Mouse (Mus musculus): ENCODE results near the gene Tacc2. TPM values are rescaled to one million over a fixed set of nuclear protein-coding genes. Genes with fewer than 3 reads are reported as not detected.
"Not testable (repeated sequence)": the region's sequence is repeated elsewhere in the genome, so short reads cannot be mapped to it uniquely, and the experiment has no call there.

The Tacc2 gene
- polyA plus RNA-seq, 1 experiment from 2014 or later, result 53.7 TPM

DNA sequence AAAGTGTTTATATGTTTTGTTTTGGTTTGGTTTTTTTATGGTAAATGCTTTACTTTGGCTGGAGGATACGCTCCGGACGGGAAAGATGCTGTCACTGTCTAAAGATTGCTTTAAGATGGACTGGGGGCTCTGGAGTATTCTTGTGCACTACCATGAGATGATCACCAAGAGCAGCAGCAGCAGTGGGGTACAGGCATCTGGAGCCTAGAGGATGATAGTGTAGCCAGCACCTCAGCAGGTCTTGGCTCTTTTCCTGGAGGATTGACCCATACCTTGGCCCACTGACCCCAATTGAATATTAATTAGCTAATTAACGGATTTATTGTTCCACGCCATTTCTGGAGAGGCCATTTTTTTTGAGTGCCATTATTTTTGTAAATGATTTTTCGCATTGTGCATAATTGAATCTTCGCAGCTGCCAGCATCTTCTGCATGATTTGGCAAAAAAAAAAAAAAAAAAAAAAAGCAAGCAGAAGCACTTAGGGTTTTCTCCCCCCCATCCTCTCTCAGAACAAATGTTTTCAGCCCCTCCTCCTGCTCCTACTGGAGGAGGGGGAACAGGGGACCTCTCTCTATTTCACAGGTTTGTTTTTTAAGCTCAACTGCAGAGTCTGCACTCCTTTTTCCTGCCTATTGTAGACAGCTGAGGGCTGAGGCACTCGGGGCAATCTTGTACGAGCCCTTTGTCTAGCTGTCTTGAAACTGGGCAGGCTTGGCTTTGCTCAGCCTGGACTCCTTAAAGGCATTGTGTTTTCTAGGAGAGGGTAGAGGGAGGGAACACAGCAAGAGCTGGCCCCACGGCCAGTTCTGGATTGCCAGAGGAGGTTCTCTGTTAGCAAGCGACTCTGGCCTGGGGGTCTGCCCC is 16.4 kb downstream of the Tacc2 start:
- H3K27ac ChIP-seq (ENCODE audit: poor library complexity, severe bottlenecking); H3K9me3 ChIP-seq (replicated peaks); H3K4me1 ChIP-seq (replicated peaks); H3K4me2 ChIP-seq; H3K4me3 ChIP-seq; H3K9ac ChIP-seq; H3K36me3 ChIP-seq; H3K27me3 ChIP-seq (replicated peaks): not testable (repeated sequence)
- ATAC-seq (ENCODE audit: insufficient number of reproducible peaks, low FRiP score), result peak; percentile 27; the same call in 1 of the 2 replicates
- WGBS, result 72% methylated on average over 8 of the region's 11 CpGs

DNA sequence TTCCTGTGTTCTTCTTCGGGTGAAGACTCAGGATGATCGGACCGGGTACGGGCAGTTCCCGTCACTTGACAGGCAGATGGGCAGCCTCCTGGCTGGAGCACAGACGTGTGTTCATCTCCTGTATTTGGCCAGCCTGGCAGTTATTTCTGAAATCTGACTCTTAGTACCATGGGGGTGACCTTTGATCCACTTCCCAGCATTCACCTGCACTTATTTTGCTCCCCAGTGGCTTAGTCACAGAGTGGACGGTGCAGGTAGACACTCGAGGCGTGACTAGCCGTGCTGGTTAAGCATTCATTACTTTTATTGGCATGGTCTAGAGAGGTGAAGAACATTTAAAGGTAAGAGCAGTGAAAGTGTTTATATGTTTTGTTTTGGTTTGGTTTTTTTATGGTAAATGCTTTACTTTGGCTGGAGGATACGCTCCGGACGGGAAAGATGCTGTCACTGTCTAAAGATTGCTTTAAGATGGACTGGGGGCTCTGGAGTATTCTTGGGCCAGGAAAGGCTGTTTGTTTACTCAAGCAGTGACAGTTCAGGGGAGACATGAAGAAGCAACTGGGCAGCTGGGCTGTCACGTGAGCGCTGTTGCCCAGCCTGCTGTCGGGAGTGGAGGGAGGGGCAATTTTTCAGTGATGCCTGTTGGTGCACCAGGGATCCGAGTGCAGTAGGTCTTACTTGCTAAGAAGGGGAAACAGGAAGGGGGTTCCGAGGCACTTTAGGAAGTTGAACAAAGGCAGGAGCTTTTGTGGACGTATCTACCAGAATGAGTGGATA is 19.0 kb downstream of the Tacc2 start:
- H3K27me3 ChIP-seq (replicated peaks); ATAC-seq (ENCODE audit: insufficient number of reproducible peaks, low FRiP score); H3K27ac ChIP-seq (ENCODE audit: poor library complexity, severe bottlenecking); H3K4me1 ChIP-seq (replicated peaks); H3K4me2 ChIP-seq; H3K36me3 ChIP-seq; H3K9me3 ChIP-seq (replicated peaks); H3K9ac ChIP-seq; H3K4me3 ChIP-seq: not testable (repeated sequence)
- WGBS, result 47% methylated on average over 9 of the region's 19 CpGs

DNA sequence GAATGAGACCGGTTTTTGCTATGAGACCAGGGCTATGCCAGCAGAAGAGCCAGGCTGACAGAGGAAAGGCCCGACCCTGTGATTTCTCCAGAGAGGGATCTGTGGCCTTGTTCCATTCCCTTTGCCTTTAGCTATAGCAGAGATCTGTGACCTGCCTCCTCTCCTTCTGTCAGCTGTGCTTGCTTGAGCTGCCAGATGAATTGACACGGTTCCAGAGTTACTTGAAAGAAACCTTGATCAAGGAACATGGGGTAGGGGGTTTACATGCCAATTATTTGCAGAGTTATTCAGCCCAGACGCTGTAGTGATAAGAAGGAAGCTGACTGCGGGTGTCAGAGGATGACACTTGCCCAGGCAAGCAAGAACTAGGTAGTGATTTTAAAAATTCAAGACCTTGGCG is 20.3 kb downstream of the Tacc2 start:
- H3K27me3 ChIP-seq (replicated peaks), result no peaks in the 10 kb centered on the region
- H3K9ac ChIP-seq, result no peak overlapping the region
- no peaks in the 10 kb centered on the region for H3K36me3 ChIP-seq
- no peak for ATAC-seq (ENCODE audit: insufficient number of reproducible peaks, low FRiP score)
- no peak overlapping the region for H3K4me2 ChIP-seq
- peaks cover 5% of the 10 kb centered on the region; the same call in 1 of the 2 replicates for H3K4me1 ChIP-seq (replicated peaks)
- no peak overlapping the region for H3K27ac ChIP-seq (ENCODE audit: poor library complexity, severe bottlenecking)
- H3K4me3 ChIP-seq, result no peak overlapping the region
- 55% methylated on average over 6 of the region's 6 CpGs for WGBS
- H3K9me3 ChIP-seq (replicated peaks), result no peaks in the 10 kb centered on the region

DNA sequence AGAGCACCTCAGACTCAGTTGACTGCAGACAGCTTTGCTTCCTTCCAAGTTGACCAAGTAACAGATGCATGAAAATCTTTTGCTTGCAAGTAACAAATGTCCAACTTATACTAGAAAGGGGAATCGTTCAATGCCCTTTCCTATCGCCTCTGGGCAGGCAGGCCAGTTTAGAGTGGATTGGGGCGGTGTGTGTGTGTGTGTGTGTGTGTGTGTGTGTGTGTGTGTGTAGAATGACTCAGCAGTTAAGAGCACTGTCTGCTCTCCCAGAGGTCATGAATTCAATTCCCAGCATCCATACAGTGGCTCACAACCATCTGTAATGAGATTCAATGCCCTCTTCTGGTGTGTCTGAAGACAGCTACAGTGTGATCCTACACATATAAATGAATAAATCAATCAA is 22.8 kb downstream of the Tacc2 start:
- no peak overlapping the region for H3K4me3 ChIP-seq
- 82% methylated on average over 3 of the region's 3 CpGs for WGBS
- no peak overlapping the region for H3K9ac ChIP-seq
- no peak overlapping the region for H3K4me2 ChIP-seq
- peaks cover 5% of the 10 kb centered on the region; the same call in 1 of the 2 replicates for H3K4me1 ChIP-seq (replicated peaks)
- H3K9me3 ChIP-seq (replicated peaks), result no peaks in the 10 kb centered on the region
- no peak overlapping the region for H3K27ac ChIP-seq (ENCODE audit: poor library complexity, severe bottlenecking)
- H3K36me3 ChIP-seq, result no peaks in the 10 kb centered on the region
- no peak for ATAC-seq (ENCODE audit: insufficient number of reproducible peaks, low FRiP score)
- no peaks in the 10 kb centered on the region for H3K27me3 ChIP-seq (replicated peaks)

DNA sequence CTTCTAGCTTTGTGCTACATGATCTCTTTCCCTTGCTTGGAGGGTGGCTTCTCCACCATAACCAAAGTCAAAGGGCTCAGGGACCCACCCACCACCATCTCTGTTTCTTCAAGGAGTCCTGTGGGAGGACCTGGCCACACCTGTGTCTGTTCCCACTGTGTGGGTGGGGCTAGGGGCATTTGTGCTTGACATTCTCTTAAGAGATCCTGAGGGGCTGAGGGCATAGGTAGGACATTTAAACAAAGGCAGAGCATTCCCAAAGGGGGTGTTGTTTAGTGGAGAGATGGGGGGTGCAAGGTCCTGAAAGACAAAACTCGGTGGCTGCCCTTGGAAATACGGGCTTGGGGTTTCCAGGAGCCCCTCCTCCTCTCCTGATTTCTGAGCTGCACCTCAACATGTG is 23.3 kb downstream of the Tacc2 start:
- Histone ChIP-seq H3K4me3 (no peak overlapping the region), H3K27me3 (replicated peaks) (no peaks in the 10 kb centered on the region), H3K9ac (no peak overlapping the region), H3K4me2 (no peak overlapping the region), H3K4me1 (replicated peaks) (peaks cover 5% of the 10 kb centered on the region; the same call in 1 of the 2 replicates), H3K36me3 (no peaks in the 10 kb centered on the region), H3K27ac (ENCODE audit: poor library complexity, severe bottlenecking) (no peak overlapping the region), H3K9me3 (replicated peaks) (no peaks in the 10 kb centered on the region)
- 78% methylated on average over 2 of the region's 2 CpGs for WGBS
- no peak for ATAC-seq (ENCODE audit: insufficient number of reproducible peaks, low FRiP score)

DNA sequence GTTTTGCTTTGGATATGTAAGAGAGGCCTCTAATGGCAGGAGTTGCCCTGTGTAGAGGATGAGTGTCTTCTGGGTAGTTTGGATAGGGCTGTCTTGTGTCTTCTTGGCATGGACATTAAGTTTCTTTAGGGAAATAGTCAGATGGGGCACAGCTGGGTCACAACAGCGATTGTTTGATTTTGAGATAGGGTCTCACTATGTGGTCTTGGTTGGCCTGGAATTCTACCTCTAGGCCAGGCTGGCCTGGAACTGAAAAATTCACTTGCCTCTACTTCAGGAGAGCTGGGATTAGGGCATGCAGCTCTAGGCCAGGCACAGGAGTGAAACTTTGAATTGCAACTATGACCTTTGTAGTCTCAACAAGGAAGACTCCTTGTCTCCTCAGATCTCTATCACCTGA is 25.6 kb downstream of the Tacc2 start:
- Histone ChIP-seq H3K9ac (no peak overlapping the region), H3K4me3 (no peak overlapping the region), H3K4me1 (replicated peaks) (no peaks in the 10 kb centered on the region), H3K27me3 (replicated peaks) (no peaks in the 10 kb centered on the region), H3K4me2 (no peak overlapping the region), H3K36me3 (no peaks in the 10 kb centered on the region), H3K9me3 (replicated peaks) (no peaks in the 10 kb centered on the region), H3K27ac (ENCODE audit: poor library complexity, severe bottlenecking) (no peak overlapping the region)
- no peak for ATAC-seq (ENCODE audit: insufficient number of reproducible peaks, low FRiP score)
- 77% methylated on average over 1 of the region's 1 CpGs for WGBS

DNA sequence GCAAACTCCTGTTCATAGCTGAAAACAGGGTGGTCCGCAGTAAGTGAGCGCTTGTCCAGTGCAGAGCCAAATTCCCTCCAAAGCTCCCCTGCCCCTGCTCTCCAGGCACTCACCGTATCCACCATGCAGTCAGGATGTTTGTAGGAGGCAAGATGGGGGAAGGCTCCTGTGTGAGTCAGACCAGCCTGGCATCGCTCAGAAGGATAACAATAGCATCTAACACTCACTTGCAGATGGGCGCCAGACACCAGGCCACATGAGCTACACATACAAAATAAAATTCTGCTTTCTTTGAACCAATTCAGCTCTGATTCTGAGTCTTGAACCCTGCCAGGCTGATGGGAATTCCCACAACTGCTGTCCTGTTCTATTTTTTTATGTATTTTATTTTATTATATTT is 26.3 kb downstream of the Tacc2 start:
- Histone ChIP-seq H3K4me3 (no peak overlapping the region), H3K27ac (ENCODE audit: poor library complexity, severe bottlenecking) (no peak overlapping the region), H3K9me3 (replicated peaks) (no peaks in the 10 kb centered on the region), H3K4me1 (replicated peaks) (no peaks in the 10 kb centered on the region), H3K36me3 (no peaks in the 10 kb centered on the region), H3K9ac (no peak overlapping the region), H3K4me2 (no peak overlapping the region), H3K27me3 (replicated peaks) (no peaks in the 10 kb centered on the region)
- ATAC-seq (ENCODE audit: insufficient number of reproducible peaks, low FRiP score), result no peak
- 71% methylated on average over 5 of the region's 5 CpGs for WGBS

DNA sequence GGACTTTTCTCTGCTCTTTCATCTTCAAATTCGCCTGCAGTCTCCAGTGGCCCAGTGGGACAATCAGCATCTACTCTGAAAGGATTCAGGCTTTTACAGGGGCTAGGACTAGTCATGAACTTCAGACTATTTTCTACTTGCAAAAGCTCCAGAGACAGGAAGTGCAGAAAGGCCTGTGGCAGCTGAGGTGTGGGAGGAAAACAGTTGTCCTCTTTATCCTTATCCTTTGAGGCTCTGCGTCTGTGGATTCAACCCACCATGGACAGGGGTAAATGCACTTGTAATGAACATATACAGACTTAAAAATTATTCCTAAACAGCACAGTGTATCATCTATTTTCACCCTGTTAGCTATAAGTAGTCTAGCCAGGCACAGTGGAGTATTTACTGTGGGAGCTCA is 27.2 kb downstream of the Tacc2 start:
- Histone ChIP-seq H3K27ac (ENCODE audit: poor library complexity, severe bottlenecking) (no peak overlapping the region), H3K4me1 (replicated peaks) (no peaks in the 10 kb centered on the region), H3K9me3 (replicated peaks) (no peaks in the 10 kb centered on the region), H3K4me2 (no peak overlapping the region), H3K4me3 (no peak overlapping the region), H3K36me3 (no peaks in the 10 kb centered on the region), H3K27me3 (replicated peaks) (no peaks in the 10 kb centered on the region), H3K9ac (no peak overlapping the region)
- ATAC-seq (ENCODE audit: insufficient number of reproducible peaks, low FRiP score), result no peak
- 47% methylated on average over 2 of the region's 2 CpGs for WGBS

DNA sequence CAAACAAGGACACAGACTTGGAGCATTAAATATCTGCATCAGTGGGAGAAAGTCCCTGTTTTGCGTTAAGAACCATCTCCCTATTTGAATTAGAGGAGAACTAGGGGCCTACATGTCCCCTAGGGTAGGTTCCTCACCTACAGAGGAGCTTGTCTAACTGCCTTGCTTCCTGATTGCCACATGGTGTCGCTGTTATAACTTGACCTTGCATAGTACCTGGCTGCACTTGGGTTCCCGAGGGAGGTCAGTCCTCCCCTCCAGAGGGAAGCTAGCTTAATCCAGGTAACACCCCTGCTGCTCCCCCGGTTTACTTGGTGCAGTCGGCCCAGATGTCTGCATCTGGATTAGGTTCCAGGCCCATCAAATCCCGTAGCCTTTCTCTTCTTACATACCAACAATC is 27.9 kb downstream of the Tacc2 start:
- WGBS, result 19% methylated on average over 6 of the region's 6 CpGs
- Histone ChIP-seq H3K9me3 (replicated peaks) (no peaks in the 10 kb centered on the region), H3K27ac (ENCODE audit: poor library complexity, severe bottlenecking) (no peak overlapping the region)

DNA sequence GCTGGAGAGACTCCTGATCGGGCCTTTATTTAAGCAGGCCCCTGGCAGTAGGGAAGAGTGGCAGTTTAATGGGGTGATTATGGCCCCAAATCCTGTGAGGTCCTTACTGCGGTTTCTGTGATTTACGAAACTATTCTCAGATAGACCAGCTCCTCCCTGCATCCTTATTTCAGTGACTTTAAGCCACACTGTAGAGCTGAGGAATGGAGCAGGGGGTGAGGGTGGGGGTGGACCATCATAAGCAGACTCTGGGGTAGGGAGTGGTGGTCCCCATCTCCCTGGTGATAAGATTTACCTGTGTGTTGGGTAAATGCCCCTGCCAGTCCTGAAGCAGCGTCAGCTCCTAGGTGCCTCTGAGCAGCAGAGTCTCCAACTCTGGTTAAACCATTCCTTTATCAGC is 29.7 kb downstream of the Tacc2 start:
- H3K27me3 ChIP-seq (replicated peaks), result no peaks in the 10 kb centered on the region
- 84% methylated on average over 4 of the region's 4 CpGs for WGBS
- H3K36me3 ChIP-seq, result no peaks in the 10 kb centered on the region
- no peak overlapping the region for H3K9ac ChIP-seq
- no peak overlapping the region for H3K27ac ChIP-seq (ENCODE audit: poor library complexity, severe bottlenecking)
- no peak for ATAC-seq (ENCODE audit: insufficient number of reproducible peaks, low FRiP score)
- no peak overlapping the region for H3K4me3 ChIP-seq
- no peak overlapping the region for H3K4me2 ChIP-seq
- H3K9me3 ChIP-seq (replicated peaks), result no peaks in the 10 kb centered on the region
- H3K4me1 ChIP-seq (replicated peaks), result no peaks in the 10 kb centered on the region

More for the DNA sequence above, 27.9 kb downstream of the Tacc2 start:
- no peak for ATAC-seq (ENCODE audit: insufficient number of reproducible peaks, low FRiP score)
- H3K4me1 ChIP-seq (replicated peaks), result no peaks in the 10 kb centered on the region
- no peaks in the 10 kb centered on the region for H3K36me3 ChIP-seq
- no peaks in the 10 kb centered on the region for H3K27me3 ChIP-seq (replicated peaks)
- H3K4me3 ChIP-seq, result no peak overlapping the region
- no peak overlapping the region for H3K9ac ChIP-seq
- H3K4me2 ChIP-seq, result no peak overlapping the region

DNA sequence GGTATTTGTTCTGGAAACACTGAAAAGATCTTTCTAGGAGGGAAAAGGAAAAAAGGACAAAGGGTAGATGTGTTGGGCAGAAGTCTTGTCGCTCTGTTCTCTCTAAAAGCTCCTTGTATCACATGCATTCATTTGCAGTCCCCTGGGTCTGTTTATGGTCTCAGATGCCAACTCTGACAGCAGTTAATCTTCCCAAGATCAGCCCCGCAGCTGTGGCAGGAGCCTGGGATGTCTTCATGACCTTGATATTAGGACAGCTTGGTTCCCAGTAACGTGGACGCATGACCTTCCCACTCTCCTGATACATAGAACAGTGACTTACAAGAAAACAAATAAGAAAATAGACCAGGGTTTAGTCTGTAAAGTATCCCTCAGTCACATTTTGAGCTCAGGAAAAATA is 36.7 kb downstream of the Tacc2 start:
- H3K27me3 ChIP-seq (replicated peaks), result no peaks in the 10 kb centered on the region
- ATAC-seq (ENCODE audit: insufficient number of reproducible peaks, low FRiP score), result no peak
- H3K36me3 ChIP-seq, result no peaks in the 10 kb centered on the region
- no peak overlapping the region for H3K9ac ChIP-seq
- H3K27ac ChIP-seq (ENCODE audit: poor library complexity, severe bottlenecking), result no peak overlapping the region
- H3K9me3 ChIP-seq (replicated peaks), result no peaks in the 10 kb centered on the region
- peaks cover 12% of the 10 kb centered on the region; the same call in 1 of the 2 replicates for H3K4me1 ChIP-seq (replicated peaks)
- no peak overlapping the region for H3K4me2 ChIP-seq
- 48% methylated on average over 4 of the region's 4 CpGs for WGBS
- no peak overlapping the region for H3K4me3 ChIP-seq
